Mouse (Mus musculus): ENCODE results near the gene Rad21l.
A peak's percentile ranks its signal among the peaks of the same experiment; 100 is the strongest.

Gene Rad21l

DNA sequence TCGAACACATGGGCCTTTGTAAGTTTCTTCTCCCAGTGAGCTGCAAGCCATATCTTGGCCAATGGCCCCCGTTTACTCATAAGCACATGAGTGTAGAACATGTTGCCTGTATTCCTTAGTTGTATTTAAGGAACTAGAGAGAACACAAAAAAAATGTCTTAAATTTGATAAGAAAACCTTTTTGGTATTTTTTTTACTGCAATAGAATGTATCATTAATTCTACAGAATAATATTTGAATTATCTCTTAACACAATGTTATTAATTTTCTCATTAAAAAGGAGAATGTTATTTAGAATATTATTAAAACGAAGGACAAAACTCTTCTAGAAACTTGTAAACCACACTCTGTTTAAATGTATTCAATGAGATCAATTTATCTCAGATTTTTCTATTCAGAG, at the start of gene Rad21l:
Rad21l (minus strand) TSS at position 101 of the 400 bp plus-strand sequence.
- DNase-seq (ENCODE audit: low spot score in 2 of 2), result no peak

GRCm38 (mm10) chr2:151716318-151717055, 48.2 kb upstream of the Rad21l start:
- no peak for DNase-seq (ENCODE audit: low spot score in 2 of 2)

GRCm38 (mm10) chr2:151715526-151715925, 47.2 kb upstream of the Rad21l start:
- DNase-seq (ENCODE audit: low spot score in 2 of 2), result no peak

- no peak for DNase-seq (ENCODE audit: low spot score in 2 of 2)
Measured at GRCm38 (mm10) chr2:151712647-151713046, 44.3 kb upstream of the Rad21l start.

GRCm38 (mm10) chr2:151702851-151703190, 34.5 kb upstream of the Rad21l start:
- DNase-seq (ENCODE audit: low spot score in 2 of 2), result no peak

DNA sequence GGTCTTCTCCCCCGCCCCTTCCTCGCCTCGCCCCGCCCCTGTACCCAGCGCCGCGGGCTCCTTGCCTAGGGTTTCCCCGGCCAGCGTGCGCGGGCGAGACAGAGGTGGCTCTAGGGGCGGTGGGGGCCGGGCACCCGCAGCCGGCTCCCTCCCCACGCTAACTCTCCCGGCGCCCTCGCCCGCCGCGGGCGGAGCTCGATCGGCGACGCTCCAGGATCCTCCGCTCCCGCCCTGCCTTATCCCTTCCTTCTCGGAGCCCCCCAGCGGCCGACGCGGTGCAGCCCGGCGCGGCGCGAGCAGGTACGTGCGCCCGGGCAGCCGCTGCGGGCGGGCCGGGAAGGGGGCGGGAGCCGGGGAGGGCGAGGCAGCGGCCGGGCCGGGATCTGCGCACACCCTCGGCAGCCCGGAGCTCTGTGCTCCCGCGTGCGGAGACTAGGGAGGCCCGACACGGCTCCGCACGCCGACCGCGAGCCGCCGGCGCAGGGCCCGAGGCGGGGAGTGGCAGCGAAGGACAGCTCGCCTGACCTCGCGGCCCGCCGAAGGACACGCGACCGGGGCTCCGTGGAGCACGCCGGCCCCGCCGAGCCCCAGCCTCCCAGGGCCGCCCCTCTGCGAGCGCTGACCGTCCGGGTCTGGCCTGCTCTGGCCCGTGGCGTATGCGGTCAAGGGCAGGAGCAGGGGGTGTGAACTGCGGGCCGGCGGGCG, 34.0 kb upstream of the Rad21l start:
- DNase-seq (ENCODE audit: low spot score in 2 of 2), result no peak

DNA sequence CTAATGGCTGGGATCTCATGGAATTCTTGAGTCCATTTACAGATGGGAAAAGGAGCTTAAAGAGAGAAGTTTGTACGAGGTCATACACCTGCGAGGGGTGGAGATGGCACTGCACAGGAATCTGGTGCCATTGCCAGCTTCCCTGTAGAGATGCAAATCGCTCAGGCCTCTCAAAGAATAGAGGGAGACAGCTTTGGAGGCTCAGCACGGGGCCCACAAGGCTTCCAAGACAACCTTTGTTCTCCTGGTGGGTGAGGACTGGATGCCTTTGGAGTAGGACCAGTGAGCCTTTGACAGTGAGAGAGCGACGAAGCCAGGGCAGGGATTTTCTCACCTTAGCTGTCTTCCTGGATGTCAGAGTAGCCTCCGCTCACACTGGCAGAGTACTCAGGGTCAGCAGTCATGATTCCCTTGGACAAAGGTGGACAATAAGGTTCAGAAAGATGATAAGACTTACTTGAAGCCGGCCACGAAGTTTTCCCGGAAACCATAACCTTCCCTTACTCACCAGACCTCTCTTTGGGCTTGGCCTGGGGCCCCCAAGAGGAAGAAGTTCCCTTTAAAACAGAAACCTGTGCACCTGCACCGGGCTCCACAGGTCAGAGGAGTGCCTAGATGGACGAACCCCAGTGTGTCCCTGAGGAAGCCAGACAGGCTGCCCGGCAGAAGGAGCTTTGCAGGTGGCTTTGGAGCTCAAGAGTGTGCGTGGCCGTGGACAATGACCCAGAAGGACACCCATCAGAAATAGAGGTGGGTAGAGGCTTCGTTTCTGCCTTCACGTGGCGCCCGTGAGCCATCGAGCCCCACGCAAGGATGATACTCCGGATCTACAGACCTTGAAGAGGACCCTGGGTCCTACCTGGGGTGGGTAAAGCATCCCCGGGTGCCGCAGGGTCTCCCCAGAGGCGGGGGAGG, 33.2 kb upstream of the Rad21l start, which contains the start of gene Tmem74b:
Tmem74b (plus strand) TSS at position 778 of the 915 bp plus-strand sequence.
- DNase-seq (ENCODE audit: low spot score in 2 of 2), result no peak

- DNase-seq (ENCODE audit: low spot score in 2 of 2), result no peak
Measured at GRCm38 (mm10) chr2:151682976-151683375, 14.6 kb upstream of the Rad21l start.

DNA sequence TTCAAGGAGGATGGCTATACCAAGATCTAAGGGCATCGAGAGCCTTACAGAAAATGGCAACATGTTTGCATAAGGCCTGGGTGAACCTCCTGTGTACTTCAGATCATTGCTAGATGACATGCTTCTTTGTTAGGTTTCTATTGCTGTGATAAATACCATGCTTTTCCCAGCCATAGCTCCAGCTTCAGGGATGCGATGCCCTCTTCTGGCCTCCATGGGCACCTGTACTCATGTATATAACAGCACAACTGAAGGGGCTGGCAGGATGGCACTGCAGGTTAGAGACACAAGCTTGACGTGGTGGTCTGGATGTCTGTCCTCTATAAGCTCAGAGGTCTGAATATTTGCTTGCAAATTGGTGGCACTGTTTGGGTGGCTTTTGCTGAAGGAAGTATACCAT, 14.0 kb upstream of the Rad21l start:
- DNase-seq (ENCODE audit: low spot score in 2 of 2), result no peak

GRCm38 (mm10) chr2:151676234-151676633, 7.9 kb upstream of the Rad21l start:
- DNase-seq (ENCODE audit: low spot score in 2 of 2), result no peak

- no peak for DNase-seq (ENCODE audit: low spot score in 2 of 2)
Measured at GRCm38 (mm10) chr2:151670968-151671329, 2.6 kb upstream of the Rad21l start.

DNA sequence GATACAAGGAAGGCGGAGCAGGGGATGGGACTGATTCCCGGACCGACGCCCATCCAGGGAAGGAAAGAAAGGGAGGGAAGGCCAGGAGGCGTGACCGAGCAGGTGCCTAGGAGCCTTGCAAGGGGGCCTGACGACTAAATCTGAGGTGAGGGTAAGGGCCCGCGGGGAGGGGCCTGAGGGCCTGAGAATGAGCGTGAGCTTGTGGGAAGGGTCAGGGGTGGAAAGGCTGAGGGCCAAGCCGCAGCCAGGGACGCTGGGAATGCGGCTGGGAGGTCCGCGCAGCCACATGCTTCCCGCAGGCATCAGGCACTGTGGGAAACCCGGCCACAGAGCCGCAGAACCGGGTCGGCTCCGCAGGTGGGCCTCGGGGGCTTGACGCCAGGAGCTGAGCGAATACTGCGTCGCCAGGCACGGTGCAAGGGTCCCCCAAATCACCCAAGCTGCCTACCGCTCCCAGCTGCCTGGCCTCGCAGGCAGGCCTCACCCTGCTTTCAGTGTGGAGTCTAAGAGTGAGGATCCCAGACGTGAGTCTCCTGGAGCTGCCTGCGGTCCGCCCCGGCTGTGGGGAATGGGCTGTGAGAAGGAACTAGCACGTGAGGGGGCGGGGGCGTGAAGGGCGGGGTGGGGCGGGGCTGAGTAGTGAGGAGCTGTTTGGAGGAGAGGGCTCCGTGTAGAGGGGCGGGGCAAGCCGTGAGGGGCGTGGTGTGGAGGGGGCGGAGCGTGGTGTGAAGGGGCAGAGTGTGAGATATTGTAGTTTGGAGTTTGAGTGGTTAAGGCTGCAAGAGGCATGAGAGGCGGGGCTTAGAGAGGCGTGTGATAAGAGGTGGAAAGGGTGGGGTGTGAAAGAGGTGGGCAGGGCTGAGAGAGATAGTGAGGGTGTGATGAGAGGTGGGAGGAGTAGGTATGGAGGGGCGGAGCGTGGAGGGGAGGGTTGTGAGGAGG, 2.0 kb upstream of the Rad21l start:
- no peak for DNase-seq (ENCODE audit: low spot score in 2 of 2)

GRCm38 (mm10) chr2:151652053-151652452, 16.3 kb downstream of the Rad21l start:
- no peak for DNase-seq (ENCODE audit: low spot score in 2 of 2)

DNA sequence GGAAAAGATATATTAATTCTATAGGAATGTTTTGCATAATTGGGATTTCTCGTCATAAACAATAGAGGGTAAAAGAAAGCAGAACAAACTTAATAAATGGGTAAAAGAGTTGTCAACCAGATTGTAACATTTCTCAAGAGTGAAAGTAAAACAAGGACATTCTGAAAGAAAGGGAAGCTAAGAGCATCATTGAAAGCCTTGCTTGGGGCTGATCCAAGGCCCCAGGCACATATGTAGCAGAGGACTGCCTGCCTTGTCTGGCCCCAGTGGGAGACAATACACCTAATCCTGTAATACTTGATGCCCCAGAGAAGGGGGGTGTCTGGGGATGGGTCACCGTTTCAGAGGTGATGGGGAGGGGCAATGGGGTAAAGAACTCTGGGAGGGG, 32.3 kb downstream of the Rad21l start:
- DNase-seq (ENCODE audit: low spot score in 2 of 2), result no peak

DNA sequence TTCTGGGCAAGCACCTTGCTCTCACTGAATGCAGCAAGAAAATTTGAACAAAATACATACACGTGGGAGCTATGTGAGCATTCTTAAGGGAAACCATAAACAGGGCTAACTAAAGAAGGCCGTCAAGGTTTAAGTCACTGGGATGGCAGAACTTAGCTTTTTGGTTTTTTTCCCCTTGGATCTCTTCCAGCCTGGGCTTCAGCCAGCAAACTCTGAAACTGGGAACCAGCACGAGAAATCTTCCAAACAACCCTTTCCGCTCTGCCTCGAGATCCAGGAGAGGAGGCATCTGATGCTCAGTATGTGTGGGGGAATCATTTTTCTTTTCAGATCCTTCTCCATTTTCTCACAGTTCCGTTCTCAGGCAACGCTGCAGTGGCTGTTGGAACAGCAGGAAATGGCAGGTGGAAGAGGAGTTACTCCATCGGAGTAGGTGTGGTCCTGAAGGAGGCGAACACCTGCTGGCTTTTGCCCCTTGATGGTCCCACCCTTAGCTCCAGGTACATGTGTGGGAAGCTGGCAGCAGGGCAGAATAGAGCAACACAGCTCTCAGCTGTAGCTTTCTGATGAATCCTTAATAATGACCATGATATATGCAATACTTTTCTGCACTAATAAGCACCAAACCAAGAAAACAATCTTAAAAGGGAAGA, 32.8 kb downstream of the Rad21l start:
- no peak for DNase-seq (ENCODE audit: low spot score in 2 of 2)

- DNase-seq (ENCODE audit: low spot score in 2 of 2), result no peak
Measured at GRCm38 (mm10) chr2:151634903-151635302, 33.4 kb downstream of the Rad21l start.

GRCm38 (mm10) chr2:151632982-151633381, 35.4 kb downstream of the Rad21l start:
- no peak for DNase-seq (ENCODE audit: low spot score in 2 of 2)

DNA sequence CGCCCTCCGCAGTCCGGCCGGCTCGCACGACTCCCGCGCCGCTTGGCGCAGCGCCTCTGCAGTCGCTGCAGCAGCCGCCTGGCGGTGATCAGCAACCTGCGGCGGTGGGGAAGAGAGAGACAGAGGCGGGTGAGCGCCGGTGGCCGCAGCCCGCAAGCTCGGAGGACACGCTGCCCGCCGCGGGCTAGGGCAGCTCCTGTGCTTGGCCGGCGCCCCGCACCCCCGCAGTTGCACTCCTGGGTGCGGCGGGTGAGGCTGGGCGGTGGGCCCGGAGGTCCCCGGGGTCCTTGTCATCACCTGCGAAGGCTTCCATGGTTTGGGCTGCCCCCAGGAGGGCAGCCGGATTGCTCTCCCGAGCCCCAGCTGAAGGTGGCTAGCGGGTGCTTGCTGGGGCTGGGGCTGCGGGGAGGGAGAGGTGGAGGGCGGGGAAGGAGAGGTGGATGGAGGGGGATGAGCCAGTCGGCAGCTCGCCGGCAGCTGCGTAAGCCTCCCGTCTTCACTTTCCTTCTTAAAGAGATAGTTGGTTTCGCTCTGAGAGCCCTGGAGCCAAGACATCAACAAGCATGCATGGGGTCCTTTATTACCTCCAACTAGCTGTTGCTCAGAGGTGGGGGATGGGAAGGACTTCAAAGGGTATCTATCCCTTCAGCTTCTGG, 36.0 kb downstream of the Rad21l start, which contains the start of gene Snph:
Snph (minus strand) TSS at position 435 of the 656 bp plus-strand sequence.
- DNase-seq (ENCODE audit: low spot score in 2 of 2), result peak in 1 of 2 experiments; percentile 34

GRCm38 (mm10) chr2:151631406-151632158, 36.8 kb downstream of the Rad21l start:
- DNase-seq (ENCODE audit: low spot score in 2 of 2), result no peak
